Mouse (Mus musculus) bone marrow, adult 2 months (tissue): ENCODE data around the gene Gm5478.

Source experiments
- CTCF ChIP-seq: fragments of 200-500 bp; IDR thresholded peaks from 2 replicates; pipeline ENCODE4 v1.5.1; 2011; ENCODE audit warnings: low read length, control low read depth; ENCODE audit not compliant: control insufficient read depth, insufficient read depth
- POLR2A ChIP-seq: fragments of 200-500 bp; IDR thresholded peaks from 2 replicates; pipeline ENCODE4 v1.6.1; 2011; ENCODE audit warnings: low read depth, mild to moderate bottlenecking, control low read depth, low read length, borderline replicate concordance; ENCODE audit not compliant: control insufficient read depth

GRCm38 (mm10) chr15:101599123-101599522 lies 48.1 kb downstream of the Gm5478 start:
- TF ChIP-seq CTCF, result no peak
- no peak for TF ChIP-seq POLR2A
